Mouse (Mus musculus): Measurements from ENCODE around the gene Tmem88b.
"Not testable (repeated sequence)": the region's sequence is repeated elsewhere in the genome, so short reads cannot be mapped to it uniquely, and the experiment has no call there.

Tmem88b gene

DNA sequence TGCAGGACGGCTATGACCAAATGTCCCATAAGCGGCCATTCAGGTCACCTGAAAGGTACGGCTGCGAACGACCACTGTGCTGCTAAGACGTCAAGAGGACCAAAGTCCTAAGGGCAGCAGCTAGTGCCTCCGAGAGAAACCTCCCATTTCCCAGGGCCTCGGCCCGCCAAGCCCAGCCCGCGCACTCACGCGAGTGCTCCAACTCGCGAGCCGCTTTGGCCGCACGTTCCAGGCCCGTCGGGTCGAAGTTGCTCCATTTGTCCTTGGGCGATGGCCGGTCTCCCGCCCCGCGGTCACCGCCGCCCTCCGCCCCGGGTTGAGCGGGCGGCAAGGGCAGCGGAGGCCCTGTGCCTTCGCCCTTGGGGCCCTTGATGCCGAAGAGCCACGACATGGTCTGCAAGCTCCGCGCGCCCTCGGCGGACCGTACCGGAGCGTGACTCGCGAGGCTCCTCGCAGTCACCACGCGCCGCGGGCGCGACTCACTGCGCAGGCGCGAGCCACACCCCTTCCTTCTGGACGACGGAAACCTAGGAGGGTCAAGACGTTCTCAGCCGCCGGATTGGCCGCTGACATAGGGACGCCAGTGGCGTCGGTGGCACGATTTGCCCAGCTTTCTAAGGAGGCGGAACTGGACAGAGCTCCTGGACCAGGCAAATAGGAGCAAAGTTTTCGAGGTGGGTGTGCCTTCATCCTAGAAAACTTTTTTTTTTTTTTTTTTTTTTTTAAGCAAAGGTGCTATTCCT lies 24.9 kb downstream of the Tmem88b start, which contains the start of gene Atad3a:
Gene Atad3a (minus strand): TSS at position 481 of the 743 bp plus-strand sequence.
- DNase-seq (ENCODE audit: low spot score) = peak; percentile 98

GRCm38 (mm10) chr4:155759862-155760612 lies 25.6 kb downstream of the Tmem88b start:
- DNase-seq (ENCODE audit: low spot score) = peak; percentile 82

DNA sequence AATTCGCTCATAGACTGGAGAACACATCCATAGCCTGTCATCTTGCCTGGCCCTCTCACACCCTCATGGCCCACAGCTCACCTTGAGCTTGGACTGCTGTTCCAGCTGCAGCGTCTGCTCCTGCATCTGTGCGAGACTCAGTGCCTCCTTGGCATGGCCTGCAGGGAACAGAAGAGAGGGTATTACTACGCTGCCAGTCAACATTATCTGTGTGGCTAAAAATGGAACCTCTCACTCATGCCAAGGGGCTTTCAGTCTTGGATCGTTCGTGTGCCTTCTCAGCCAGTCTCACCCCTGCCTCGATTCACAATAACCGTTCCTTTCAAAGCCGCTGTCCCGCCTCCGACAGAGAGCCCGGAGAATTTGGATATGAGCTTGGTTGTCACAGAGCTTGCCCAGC lies 28.7 kb downstream of the Tmem88b start:
- DNase-seq (ENCODE audit: low spot score) = no peak

DNA sequence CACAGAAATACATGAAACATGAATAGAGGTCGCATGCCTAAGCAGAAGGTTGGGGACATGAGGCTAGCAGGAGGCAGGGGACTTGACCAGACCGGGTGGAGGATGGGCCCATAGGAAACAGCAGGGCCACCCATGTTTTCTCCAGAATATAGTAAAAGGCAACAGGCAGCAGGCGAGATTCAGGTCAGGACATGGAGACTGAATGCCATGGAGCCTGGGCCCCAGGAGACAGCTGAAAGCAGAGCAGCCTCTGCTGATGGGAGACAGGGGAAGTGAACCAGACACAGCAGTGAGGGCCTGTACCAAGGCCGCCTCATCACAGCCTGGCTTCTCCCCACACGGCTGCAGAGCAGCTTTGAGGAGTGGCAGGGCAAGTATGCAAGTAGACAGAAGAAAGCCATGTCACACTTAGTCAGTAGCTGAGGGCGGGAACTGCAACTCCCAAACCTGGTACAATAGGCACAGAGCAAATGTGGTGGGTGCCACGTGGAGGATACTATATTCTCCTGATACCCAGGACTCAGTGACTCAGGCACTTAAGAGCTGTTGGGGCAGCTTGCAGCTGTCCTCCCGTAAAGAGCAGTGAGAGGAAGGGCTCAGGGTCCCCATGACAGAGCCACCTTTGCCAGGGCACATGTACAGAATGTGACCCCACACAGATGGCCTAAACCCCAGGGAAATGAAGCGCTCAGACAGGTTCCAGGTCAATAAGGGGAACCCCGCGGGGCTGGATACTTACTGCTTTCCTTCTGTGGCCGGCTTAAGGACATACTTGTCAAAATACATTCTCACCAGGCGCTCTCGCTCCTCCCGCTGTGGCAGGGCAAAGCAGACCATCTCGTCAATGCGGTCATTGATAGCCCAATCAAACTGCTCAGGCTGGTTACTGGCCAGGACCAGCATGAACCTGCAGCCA lies 38.8 kb downstream of the Tmem88b start:
- DNase-seq (ENCODE audit: low spot score) = no peak

DNA sequence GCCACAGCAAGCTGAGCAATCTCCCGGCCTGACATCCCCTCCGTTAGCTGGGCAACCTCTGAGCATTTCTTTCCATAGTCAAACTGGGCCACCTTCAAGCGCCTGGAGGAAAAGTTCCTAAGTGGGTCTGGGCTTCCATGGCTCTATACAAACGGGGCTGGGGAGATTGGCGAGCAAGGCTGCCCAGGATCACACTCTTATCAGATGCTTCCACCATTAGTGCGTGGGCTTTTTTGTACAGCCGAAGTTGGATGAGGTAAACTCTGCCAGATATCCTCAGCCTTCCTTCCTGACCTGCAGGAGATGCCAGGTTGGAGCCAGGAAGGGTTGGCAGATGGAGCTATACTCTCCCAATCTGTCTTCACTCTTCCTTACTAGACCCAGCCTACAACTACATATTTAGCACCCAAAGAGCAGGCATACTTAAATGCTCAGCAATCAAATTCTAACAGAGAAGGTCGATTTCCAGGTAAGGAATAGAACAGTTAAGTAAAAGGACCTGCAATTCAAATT lies 39.6 kb downstream of the Tmem88b start:
- DNase-seq (ENCODE audit: low spot score) = no peak

- no peak for DNase-seq (ENCODE audit: low spot score)
These were observed 40.5 kb downstream of the Tmem88b start for GRCm38 (mm10) chr4:155745136-155745535.

DNA sequence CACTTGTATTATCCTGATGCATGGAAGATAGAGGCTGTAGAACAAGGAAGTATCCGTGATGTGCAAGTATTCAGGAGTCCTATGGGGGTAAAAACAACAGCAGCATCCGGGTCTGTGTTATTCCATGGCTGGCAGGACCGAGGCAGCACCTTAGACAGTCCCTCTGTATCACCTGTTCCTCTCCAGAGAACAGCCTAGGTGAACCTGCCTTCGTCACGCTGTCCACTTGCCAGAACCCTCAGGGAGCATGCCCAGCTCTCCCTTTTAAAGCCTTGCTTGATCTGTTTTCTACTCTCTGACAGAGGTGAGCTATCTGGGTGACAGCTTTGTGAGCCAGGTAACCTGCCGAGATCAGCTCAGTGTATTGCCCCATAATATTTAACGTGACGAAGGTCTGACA lies 41.2 kb downstream of the Tmem88b start:
- DNase-seq (ENCODE audit: low spot score) = no peak

DNA sequence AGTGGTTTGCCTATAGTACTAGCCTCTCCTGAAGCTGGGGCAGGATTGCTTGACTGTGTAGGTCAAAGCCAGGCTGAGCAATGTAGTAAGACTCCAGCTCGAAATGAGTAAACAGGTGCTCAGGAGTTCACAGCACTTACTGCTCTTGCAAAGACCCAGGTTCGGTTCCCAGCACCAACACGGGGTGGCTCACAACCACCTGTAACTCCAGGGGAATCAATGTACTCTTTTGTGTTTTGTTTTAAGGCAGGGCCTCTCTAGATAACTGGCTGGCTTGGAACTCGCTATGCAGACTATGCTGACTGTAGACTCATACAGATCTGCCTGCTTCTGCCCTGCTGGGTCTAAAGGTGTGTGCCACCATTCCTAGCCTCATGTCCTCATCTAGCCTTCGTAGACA lies 43.0 kb downstream of the Tmem88b start:
- DNase-seq (ENCODE audit: low spot score) = no peak

DNA sequence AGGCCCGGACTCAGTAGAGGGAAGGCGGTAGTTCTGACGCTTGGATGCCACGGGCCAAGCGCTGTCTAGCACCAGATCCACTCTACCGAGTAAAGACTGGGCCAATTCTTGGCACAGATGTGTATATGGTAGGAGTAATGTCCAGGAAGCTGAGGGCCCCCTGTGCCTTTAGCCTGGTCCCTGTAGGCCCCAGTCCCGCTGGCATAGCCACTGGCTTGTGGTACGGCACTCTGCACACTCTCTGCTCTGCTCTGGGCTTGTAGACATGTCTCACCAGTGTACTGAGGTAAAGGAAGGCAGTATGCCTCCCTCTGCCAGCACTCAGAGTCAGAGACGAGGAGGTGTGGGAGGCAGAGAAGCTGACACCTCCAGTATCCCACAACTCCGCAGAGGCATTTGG lies 45.0 kb downstream of the Tmem88b start:
- not testable (repeated sequence) for DNase-seq (ENCODE audit: low spot score)

- no peak for DNase-seq (ENCODE audit: low spot score)
These were observed 45.7 kb downstream of the Tmem88b start for GRCm38 (mm10) chr4:155739741-155740636.

DNA sequence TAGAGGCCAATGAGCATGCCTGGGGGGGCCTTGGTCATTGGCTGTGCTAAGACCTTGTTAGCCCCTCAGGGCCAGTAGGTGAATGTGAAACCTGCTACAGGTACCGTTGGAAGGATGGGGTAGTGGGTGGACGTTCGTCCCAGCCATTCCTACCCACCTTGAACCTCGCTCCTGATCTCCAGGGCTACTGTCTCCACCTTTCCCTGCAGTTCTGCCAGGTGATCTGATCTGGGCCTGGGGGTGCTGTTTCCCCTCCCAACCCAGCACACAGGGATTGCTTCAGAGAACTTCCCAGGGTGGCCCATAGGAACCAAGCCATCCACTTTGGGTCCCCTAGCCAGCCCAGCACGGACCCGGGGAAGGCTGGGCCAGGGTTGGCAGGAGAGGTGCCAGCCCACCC lies 46.5 kb downstream of the Tmem88b start:
- DNase-seq (ENCODE audit: low spot score) = no peak

GRCm38 (mm10) chr4:155738262-155738661 lies 47.4 kb downstream of the Tmem88b start:
- no peak for DNase-seq (ENCODE audit: low spot score)

- DNase-seq (ENCODE audit: low spot score) = no peak
These were observed 49.3 kb downstream of the Tmem88b start for GRCm38 (mm10) chr4:155736421-155736820.

DNA sequence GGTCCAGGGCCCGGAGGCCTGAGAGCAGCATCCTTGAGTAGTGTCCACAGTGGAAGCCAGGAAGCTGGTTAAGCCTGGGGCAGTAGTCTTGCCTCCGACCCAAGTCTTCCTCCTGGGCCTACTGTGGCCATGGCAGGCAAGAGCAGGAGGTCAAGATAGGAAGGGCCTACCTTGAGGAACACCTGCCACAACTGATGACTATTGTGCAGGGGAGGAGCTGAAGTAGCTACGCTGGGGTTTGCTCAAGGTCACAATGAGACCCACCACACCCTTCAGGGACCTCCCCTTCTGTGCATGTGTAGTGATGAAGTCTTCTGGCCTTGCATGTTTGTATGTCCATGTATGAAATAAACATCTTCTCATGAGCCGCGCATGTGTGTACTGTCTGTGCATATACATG lies 49.9 kb downstream of the Tmem88b start:
- DNase-seq (ENCODE audit: low spot score) = no peak

DNA sequence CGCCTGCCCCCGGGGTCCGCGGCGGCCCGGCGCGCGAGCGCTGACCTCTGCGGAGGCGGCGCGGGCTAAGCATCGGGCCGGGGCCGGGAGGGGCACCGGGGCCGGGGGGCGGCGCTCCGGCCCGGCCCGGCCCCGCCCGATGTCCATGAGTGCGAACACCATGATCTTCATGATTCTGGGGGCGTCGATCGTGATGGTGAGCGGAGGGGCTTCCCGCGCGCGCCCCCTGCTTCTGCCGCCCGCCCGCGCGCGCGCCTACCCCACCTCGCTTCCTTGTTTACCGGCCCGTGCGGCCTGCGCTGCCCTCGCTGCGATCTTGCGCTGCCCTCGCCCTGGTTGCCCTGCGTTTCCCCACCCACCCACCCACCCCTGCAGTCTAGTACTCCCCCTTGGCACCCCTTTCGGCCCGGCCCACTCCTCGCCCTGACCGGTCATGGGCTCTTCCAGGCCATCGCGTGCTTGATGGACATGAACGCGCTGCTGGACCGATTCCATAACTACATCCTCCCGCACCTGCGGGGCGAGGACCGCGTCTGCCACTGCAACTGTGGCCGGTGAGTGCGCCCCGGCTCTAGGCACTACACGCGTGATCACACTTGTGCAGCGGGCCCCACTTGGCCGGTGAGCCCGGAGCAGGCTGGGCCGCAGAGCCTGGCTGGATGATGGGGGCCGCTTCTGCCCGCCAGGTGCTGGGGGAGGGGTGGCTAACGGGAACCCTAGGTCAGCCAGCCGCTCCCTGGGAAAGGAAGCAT lies 50.5 kb downstream of the Tmem88b start:
- DNase-seq (ENCODE audit: low spot score) = peak; percentile 72

DNA sequence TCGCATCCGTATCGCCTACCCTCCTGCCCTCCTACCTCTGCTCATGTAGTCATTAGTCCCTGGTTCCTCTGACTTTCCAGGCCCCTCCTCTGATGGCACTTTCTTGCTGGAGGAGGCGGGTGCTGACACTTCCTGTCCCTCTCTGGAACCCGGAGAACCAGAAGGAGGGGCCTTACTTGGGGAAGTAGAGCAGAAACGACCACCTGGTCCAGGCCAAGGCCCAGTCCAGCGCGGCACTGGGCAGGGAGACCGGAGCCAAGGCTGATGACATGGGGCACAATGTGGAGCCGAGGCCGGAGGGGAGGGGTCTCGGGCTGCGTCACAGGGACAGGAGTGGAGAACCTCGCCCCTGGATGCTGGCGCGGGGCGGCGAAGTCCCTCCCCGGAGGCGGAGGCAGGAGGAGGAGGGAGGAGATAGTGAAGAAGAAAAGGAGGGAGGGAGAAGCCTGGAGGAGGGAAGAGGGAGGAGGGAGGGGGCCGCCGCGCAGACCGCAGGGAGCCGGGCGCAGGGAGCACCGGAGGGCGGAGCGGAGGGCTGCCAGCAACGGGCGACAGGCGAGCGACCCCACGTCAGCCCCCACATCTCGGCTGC lies 51.2 kb downstream of the Tmem88b start, which contains the start of gene Tmem240:
Gene Tmem240 (plus strand): TSS at position 451 of the 592 bp plus-strand sequence.
- peak; percentile 97 for DNase-seq (ENCODE audit: low spot score)

GRCm38 (mm10) chr4:155733267-155733666 lies 52.4 kb downstream of the Tmem88b start:
- DNase-seq (ENCODE audit: low spot score) = no peak

Data from MN1 (cell line).